Mouse (Mus musculus) ES-E14 (cell line): Measurements from ENCODE around the gene Pip5k1a. TPM values are rescaled to one million over a fixed set of nuclear protein-coding genes. Genes with fewer than 3 reads are reported as not detected.

ENCODE experiments used
- DNase-seq: peaks from one replicate; pipeline ENCODE4 v3.0.0-alpha.2; 2013; ENCODE audit warnings: low read depth, low spot score
- H3K27ac ChIP-seq: 2 replicates; pipeline ENCODE4 v1.5.1; 2012; ENCODE audit warnings: low read depth, mild to moderate bottlenecking, low read length, moderate library complexity, mixed read lengths; ENCODE audit not compliant: poor library complexity, insufficient read depth, severe bottlenecking
- H3K36me3 ChIP-seq: 2 replicates; pipeline ENCODE4 v1.6.1; 2012; ENCODE audit warnings: mild to moderate bottlenecking, low read length, moderate library complexity, mixed read lengths; ENCODE audit not compliant: control insufficient read depth, poor library complexity, insufficient read depth, severe bottlenecking
- H3K4me1 ChIP-seq, 2 experiments: fragments of 150-350 bp in 1 of 2; sonication (generic) in 1 of 2; 2 replicates each; pipeline ENCODE4 v1.6.1; 2012; ENCODE audit warnings: low read length in 2 of 2, mild to moderate bottlenecking in 1 of 2, mixed read lengths in 1 of 2; ENCODE audit not compliant: control insufficient read depth in 2 of 2, insufficient read depth in 2 of 2, poor library complexity in 1 of 2
- H3K4me3 ChIP-seq, 2 experiments: fragments of 150-350 bp in 1 of 2; sonication (generic) in 1 of 2; 2 replicates each; pipeline ENCODE4 v1.5.1; 2012; ENCODE audit warnings: low read length in 2 of 2, low read depth in 1 of 2, mild to moderate bottlenecking in 1 of 2, mixed read lengths in 1 of 2; ENCODE audit not compliant: insufficient read depth in 1 of 2, poor library complexity in 1 of 2, severe bottlenecking in 1 of 2
- H3K9ac ChIP-seq: 2 replicates; pipeline ENCODE4 v1.6.1; 2012; ENCODE audit warnings: low read depth, mild to moderate bottlenecking, low read length, mixed read lengths; ENCODE audit not compliant: poor library complexity, insufficient read depth, severe bottlenecking
- H3K9me3 ChIP-seq: fragments of 150-350 bp; sonication (generic); 2 replicates; pipeline ENCODE4 v1.6.1; 2012; ENCODE audit warnings: low read depth, mild to moderate bottlenecking, low read length; ENCODE audit not compliant: control insufficient read depth, insufficient read depth
- CHD2 ChIP-seq: IDR thresholded peaks from 2 replicates; pipeline ENCODE4 v1.6.1; 2014; ENCODE audit warnings: mild to moderate bottlenecking, low read depth, low read length, inconsistent platforms
- HCFC1 ChIP-seq: IDR thresholded peaks from 2 replicates; pipeline ENCODE4 v1.6.1; 2012; ENCODE audit warnings: low read length, inconsistent platforms, borderline replicate concordance; ENCODE audit not compliant: insufficient read depth
- MAFK ChIP-seq: IDR thresholded peaks from 2 replicates; pipeline ENCODE4 v1.6.1; 2014; ENCODE audit warnings: mild to moderate bottlenecking, low read depth, low read length, inconsistent platforms; ENCODE audit not compliant: insufficient read depth
- ZC3H11A ChIP-seq: IDR thresholded peaks from 2 replicates; pipeline ENCODE4 v1.6.1; 2012; ENCODE audit warnings: low read depth, mild to moderate bottlenecking, inconsistent platforms, low read length, borderline replicate concordance
- ZNF384 ChIP-seq: IDR thresholded peaks from 2 replicates; pipeline ENCODE4 v1.6.1; 2012; ENCODE audit warnings: low read depth, low read length, inconsistent platforms
- in situ Hi-C, 2 experiments: fragments of 600-800 bp; cut with MboI; formaldehyde crosslinking; loops; one replicate each; pipeline ENCODE4 v1.15.1; 2025; ENCODE audit warnings: low sequenced_read_pairs in 2 of 2, inconsistent platforms in 1 of 2; ENCODE audit not compliant: unreplicated experiment in 2 of 2
- total RNA-seq: library from RNA; depleted of rRNA; stranded (reverse); fragments of 300-350 nt; gene quantifications from 2 replicates; pipeline ENCODE4 v1.2.3, GENCODE M21; 2012; rRNA removed

Gene Pip5k1a
- total RNA-seq, 1 experiment = 30.7 TPM

DNA sequence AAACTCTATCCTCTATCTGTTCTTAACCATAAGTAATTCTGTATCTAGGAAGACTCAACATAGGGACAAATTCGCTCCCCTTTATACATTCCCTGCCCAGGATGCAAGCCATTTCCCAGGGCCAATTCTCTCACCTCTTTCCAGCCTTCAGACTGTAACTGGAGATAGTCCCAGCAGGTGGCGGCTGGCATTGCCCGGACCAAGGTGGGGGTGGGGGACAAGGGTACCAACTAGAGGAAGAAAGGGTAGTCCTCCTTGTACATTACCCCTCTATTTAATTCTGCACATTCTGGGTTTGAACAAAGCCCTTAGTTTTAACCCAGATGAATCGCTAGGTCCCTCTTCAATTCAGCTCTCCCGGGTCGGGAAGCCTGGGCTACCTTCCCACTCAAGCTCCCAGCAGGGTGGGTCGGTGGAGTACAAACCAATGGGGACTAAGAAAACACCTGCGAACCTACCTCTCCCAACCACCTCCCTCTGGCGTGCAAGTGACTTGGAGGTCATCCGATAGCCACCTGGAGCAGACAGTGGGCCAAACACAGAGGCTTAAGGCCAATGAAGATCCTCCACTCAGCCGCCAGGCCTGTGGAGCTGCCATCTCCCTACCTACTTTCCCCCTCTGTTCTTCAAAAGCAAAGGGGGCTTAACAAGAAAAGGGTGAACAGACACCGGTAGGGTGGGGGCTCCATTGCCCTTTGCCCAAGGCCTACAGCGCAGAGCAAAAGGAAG, 92.9 kb downstream of the Pip5k1a start:
- peaks cover 29% of the 10 kb centered on the region for H3K36me3 ChIP-seq
- no peak for DNase-seq
- H3K27ac ChIP-seq = no peak overlapping the region
- peaks cover 0 to 5% of the 10 kb centered on the region in 2 experiments; a peak in 1 of 4 replicates for H3K4me1 ChIP-seq
- H3K9ac ChIP-seq = peak overlapping the region; percentile 89
- in situ Hi-C loops = no loop called here
- peak overlapping the region; percentile 79 to 92 for H3K4me3 ChIP-seq
- no peaks in the 10 kb centered on the region for H3K9me3 ChIP-seq
- TF ChIP-seq CHD2 (no peak), HCFC1 (no peak), ZC3H11A (no peak), MAFK (no peak), ZNF384 (no peak)

- TF ChIP-seq MAFK = no peak
- TF ChIP-seq HCFC1 = no peak
- no peak for TF ChIP-seq ZC3H11A
- TF ChIP-seq ZNF384 = no peak
- no peak for TF ChIP-seq CHD2
- in situ Hi-C loops = no loop called here
- Histone ChIP-seq H3K9me3 (no peaks in the 10 kb centered on the region), H3K36me3 (peaks cover 38% of the 10 kb centered on the region), H3K27ac (no peak overlapping the region), H3K9ac (no peak overlapping the region), H3K4me1 (peaks cover 0 to 5% of the 10 kb centered on the region in 2 experiments; a peak in 1 of 4 replicates), H3K4me3 (no peak overlapping the region)
- DNase-seq = no peak
These were observed 93.7 kb downstream of the Pip5k1a start for GRCm38 (mm10) chr3:95012982-95013381.

DNA sequence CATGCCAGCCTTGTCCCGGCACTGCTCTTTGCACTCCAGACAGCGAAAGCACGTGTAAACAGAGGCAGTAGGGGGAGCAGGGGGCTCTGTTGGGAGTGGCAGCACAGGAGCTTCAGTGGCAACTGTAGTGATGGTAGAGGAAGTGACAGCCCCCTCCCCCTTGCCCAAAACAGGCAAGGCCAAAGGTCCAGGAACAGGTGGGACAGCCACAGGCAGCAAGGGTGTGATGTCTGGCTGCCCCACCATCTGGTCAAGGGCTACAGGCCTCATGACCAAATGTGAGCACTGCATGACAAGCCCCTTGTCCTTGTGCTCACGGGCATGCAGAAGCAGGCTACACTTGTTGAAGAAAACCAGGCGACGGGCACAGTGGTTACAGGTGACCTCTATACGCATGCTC, 96.3 kb downstream of the Pip5k1a start:
- Histone ChIP-seq H3K4me3 (no peak overlapping the region), H3K36me3 (peaks cover 53% of the 10 kb centered on the region), H3K9ac (no peak overlapping the region), H3K9me3 (no peaks in the 10 kb centered on the region), H3K27ac (no peak overlapping the region), H3K4me1 (peaks cover 0 to 7% of the 10 kb centered on the region in 2 experiments; a peak in 1 of 4 replicates)
- in situ Hi-C loops = no loop called here
- TF ChIP-seq ZNF384 (no peak), CHD2 (no peak), MAFK (no peak), ZC3H11A (no peak), HCFC1 (no peak)
- DNase-seq = no peak

Other genes starting within 250 kb of the Pip5k1a start
- 395 and 498 TPM in 2 replicates for gene Psmb4, start 220.0 kb downstream of the Pip5k1a start, total RNA-seq
- gene Selenbp1, start 173.9 kb downstream of the Pip5k1a start, total RNA-seq = 1.5 and 2.7 TPM in 2 replicates
- 6.1 and 9.0 TPM in 2 replicates for gene Rfx5, start 152.9 kb downstream of the Pip5k1a start, total RNA-seq
- gene Pi4kb, start 132.2 kb downstream of the Pip5k1a start, total RNA-seq = 29.7 and 34.4 TPM in 2 replicates
- 19.8 and 20.6 TPM in 2 replicates for gene Zfp687, start 91.5 kb downstream of the Pip5k1a start, total RNA-seq
- gene Psmd4, start 64.3 kb downstream of the Pip5k1a start, total RNA-seq = 258 and 291 TPM in 2 replicates
- gene Vps72, start 4.1 kb upstream of the Pip5k1a start, total RNA-seq = 34.4 and 35.7 TPM in 2 replicates
- 0.36 TPM in 1 of 2 replicates, not detected in the other for gene Tmod4, start 17.5 kb upstream of the Pip5k1a start, total RNA-seq
- gene Scnm1, start 27.1 kb upstream of the Pip5k1a start, total RNA-seq = 38.1 and 39.2 TPM in 2 replicates
- 4.4 and 5.1 TPM in 2 replicates for gene Lysmd1, start 27.2 kb upstream of the Pip5k1a start, total RNA-seq
- 1.0 and 1.3 TPM in 2 replicates for gene Tnfaip8l2, start 35.4 kb upstream of the Pip5k1a start, total RNA-seq
- gene Sema6c, start 53.5 kb upstream of the Pip5k1a start, total RNA-seq = 15.3 and 34.7 TPM in 2 replicates
- 28.7 and 30.7 TPM in 2 replicates for gene Gabpb2, start 111.0 kb upstream of the Pip5k1a start, total RNA-seq
- 43.2 and 51.4 TPM in 2 replicates for gene Cdc42se1, start 121.8 kb upstream of the Pip5k1a start, total RNA-seq
- gene Mllt11, start 125.2 kb upstream of the Pip5k1a start, total RNA-seq = 5.3 and 10.1 TPM in 2 replicates
- 2.0 and 3.0 TPM in 2 replicates for gene Gm128, start 134.7 kb upstream of the Pip5k1a start, total RNA-seq
- 6.7 and 16.0 TPM in 2 replicates for gene Bnipl, start 144.3 kb upstream of the Pip5k1a start, total RNA-seq
- gene Mindy1, start 174.4 kb upstream of the Pip5k1a start, total RNA-seq = 48.8 and 54.5 TPM in 2 replicates
- 26.4 and 29.5 TPM in 2 replicates for gene Prune1, start 175.1 kb upstream of the Pip5k1a start, total RNA-seq
- gene Anxa9, start 200.2 kb upstream of the Pip5k1a start, total RNA-seq = 0.58 and 1.1 TPM in 2 replicates
- gene Cers2, start 207.9 kb upstream of the Pip5k1a start, total RNA-seq = 87.6 and 101 TPM in 2 replicates